Mouse (Mus musculus) heart, adult 2 months (tissue): ENCODE data around the gene Jak1.

Experiments used
- CTCF ChIP-seq: fragments of 200-600 bp; IDR thresholded peaks from 2 replicates; pipeline ENCODE4 v1.8.1; 2022; ENCODE audit warnings: antibody characterized with exemption, mild to moderate bottlenecking, moderate library complexity
- POLR2A ChIP-seq: fragments of 200-500 bp; IDR thresholded peaks from 2 replicates; pipeline ENCODE4 v1.6.1; 2011; ENCODE audit warnings: mild to moderate bottlenecking, low read depth, low read length, control low read depth; ENCODE audit not compliant: insufficient read depth

GRCm38 (mm10) chr4:101247355-101247754, 17.7 kb downstream of the Jak1 start:
- no peak for TF ChIP-seq CTCF
- TF ChIP-seq POLR2A, result no peak
